Mouse (Mus musculus) heart, embryonic 11.5 days (tissue): Measurements from ENCODE around the gene Hnrnpa3. TPM values are rescaled to one million over a fixed set of nuclear protein-coding genes. Genes with fewer than 3 reads are reported as not detected.

Experiments used
- ATAC-seq: fragments of 200-750 bp; cut with Nextera tagmentation; replicated peaks from 2 replicates; pipeline ENCODE4 v1.8.0; 2017; ENCODE audit warnings: moderate library complexity; ENCODE audit not compliant: insufficient number of reproducible peaks, low FRiP score, low TSS enrichment
- H3K27ac ChIP-seq: fragments of 300-500 bp; sonication (generic); 2 replicates; pipeline ENCODE4 v1.5.1; 2014; ENCODE audit warnings: mild to moderate bottlenecking, low read depth, low read length
- H3K27me3 ChIP-seq: fragments of 300-500 bp; sonication (generic); 2 replicates; pipeline ENCODE4 v1.6.1; 2014; ENCODE audit warnings: mild to moderate bottlenecking, low read length, mixed read lengths; ENCODE audit not compliant: control insufficient read depth, insufficient read depth
- H3K36me3 ChIP-seq: fragments of 300-500 bp; sonication (generic); 2 replicates; pipeline ENCODE4 v1.6.1; 2014; ENCODE audit warnings: mild to moderate bottlenecking, low read length, moderate library complexity, mixed read lengths; ENCODE audit not compliant: control insufficient read depth, insufficient read depth
- H3K4me1 ChIP-seq: fragments of 300-500 bp; sonication (generic); 2 replicates; pipeline ENCODE4 v1.6.1; 2014; ENCODE audit warnings: low read length; ENCODE audit not compliant: control insufficient read depth, insufficient read depth
- H3K4me2 ChIP-seq: fragments of 300-500 bp; sonication (generic); 2 replicates; pipeline ENCODE4 v1.6.1; 2014; ENCODE audit warnings: mild to moderate bottlenecking, moderate library complexity
- H3K4me3 ChIP-seq: fragments of 300-500 bp; sonication (generic); 2 replicates; pipeline ENCODE4 v1.5.1; 2014; ENCODE audit warnings: low read depth, low read length
- H3K9ac ChIP-seq: fragments of 300-500 bp; sonication (generic); 2 replicates; pipeline ENCODE4 v1.6.1; 2014; ENCODE audit warnings: mild to moderate bottlenecking, low read depth, low read length, moderate library complexity
- H3K9me3 ChIP-seq: fragments of 300-500 bp; sonication (generic); replicated peaks from 2 replicates; pipeline ENCODE4 v1.6.1; 2016; ENCODE audit warnings: low read length; ENCODE audit not compliant: control insufficient read depth
- WGBS: fragments of 180-500 bp; shearing (Covaris S2); extraction: QIAGEN DNeasy Blood & Tissue Kit; methylation state at CpG from one replicate; pipeline ENCODE4 v1.1.7; 2014; ENCODE audit not compliant: insufficient replicate concordance; 5-methylcytosine and 5-hydroxymethylcytosine counted together
- polyA plus RNA-seq: library from polyadenylated mRNA; unstranded; fragments of >200 nt; fragmentation: Nextera tagmentation; extraction: Ambion mirVana; gene quantifications from 2 replicates; pipeline ENCODE4 v1.2.1, GENCODE M21; 2014

The Hnrnpa3 gene
- polyA plus RNA-seq, 1 experiment from 2014 or later: 164 TPM

DNA sequence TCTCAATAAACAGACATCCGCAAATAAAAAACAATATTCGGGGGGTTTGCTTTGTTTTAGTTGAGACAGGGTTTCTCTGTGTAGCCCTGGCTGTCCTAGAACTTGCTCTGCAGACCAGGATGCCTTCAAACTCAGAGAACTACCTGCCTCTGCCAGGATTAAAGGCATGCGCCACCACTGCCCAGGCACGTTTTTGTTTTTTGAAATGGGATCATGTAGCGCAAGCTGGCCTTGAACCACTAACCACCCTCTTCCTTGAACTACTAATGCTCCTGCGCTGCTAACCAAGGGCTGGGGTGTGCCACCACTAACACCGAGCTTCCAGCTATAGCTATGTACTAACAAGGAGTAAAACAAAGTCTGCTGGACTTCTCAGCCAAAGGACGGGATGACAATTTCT, 20.9 kb downstream of the Hnrnpa3 start:
- Histone ChIP-seq H3K4me1 (peaks cover 18% of the 10 kb centered on the region), H3K36me3 (peaks cover 10% of the 10 kb centered on the region), H3K9me3 (no peaks in the 10 kb centered on the region), H3K27ac (no peak overlapping the region), H3K27me3 (no peaks in the 10 kb centered on the region), H3K9ac (no peak overlapping the region), H3K4me2 (no peak overlapping the region), H3K4me3 (no peak overlapping the region)
- WGBS: 91% methylated on average over 8 of the region's 8 CpGs
- no peak for ATAC-seq

GRCm38 (mm10) chr2:75681439-75681838, 22.4 kb downstream of the Hnrnpa3 start:
- H3K9me3 ChIP-seq: no peaks in the 10 kb centered on the region
- no peaks in the 10 kb centered on the region for H3K27me3 ChIP-seq
- peaks cover 24% of the 10 kb centered on the region for H3K4me1 ChIP-seq
- H3K27ac ChIP-seq: peak overlapping the region; percentile 77
- WGBS: 43% methylated on average over 7 of the region's 7 CpGs
- H3K4me3 ChIP-seq: no peak overlapping the region
- peaks cover 7% of the 10 kb centered on the region for H3K36me3 ChIP-seq
- ATAC-seq: 0 out of 2 replicates have a peak, but pooled peaks have one; percentile 32
- H3K4me2 ChIP-seq: peak overlapping the region; percentile 33; the same call in 1 of the 2 replicates
- no peak overlapping the region for H3K9ac ChIP-seq

- Histone ChIP-seq H3K4me3 (no peak overlapping the region), H3K27me3 (no peaks in the 10 kb centered on the region), H3K4me1 (peaks cover 32% of the 10 kb centered on the region), H3K27ac (peak overlapping the region; percentile 54), H3K9ac (no peak overlapping the region), H3K9me3 (no peaks in the 10 kb centered on the region), H3K36me3 (0 out of 2 replicates have a peak, but pooled peaks cover 2% of the 10 kb centered on the region), H3K4me2 (no peak overlapping the region)
- no peak for ATAC-seq
- WGBS: 63% methylated on average over 15 of the region's 15 CpGs
Measured at GRCm38 (mm10) chr2:75682978-75683709, 24.1 kb downstream of the Hnrnpa3 start.

- ATAC-seq: no peak
- H3K9ac ChIP-seq: no peak overlapping the region
- H3K4me1 ChIP-seq: peaks cover 35% of the 10 kb centered on the region
- H3K27me3 ChIP-seq: no peaks in the 10 kb centered on the region
- no peak overlapping the region for H3K4me2 ChIP-seq
- WGBS: 85% methylated on average over 3 of the region's 3 CpGs
- H3K27ac ChIP-seq: no peak overlapping the region
- H3K36me3 ChIP-seq: no peaks in the 10 kb centered on the region
- no peaks in the 10 kb centered on the region for H3K9me3 ChIP-seq
- H3K4me3 ChIP-seq: no peak overlapping the region
Measured at GRCm38 (mm10) chr2:75684526-75684925, 25.5 kb downstream of the Hnrnpa3 start.

- Histone ChIP-seq H3K4me3 (no peak overlapping the region), H3K27ac (no peak overlapping the region), H3K36me3 (no peaks in the 10 kb centered on the region), H3K9me3 (no peaks in the 10 kb centered on the region), H3K9ac (no peak overlapping the region), H3K27me3 (no peaks in the 10 kb centered on the region), H3K4me1 (peaks cover 38% of the 10 kb centered on the region), H3K4me2 (no peak overlapping the region)
- no peak for ATAC-seq
- 68% methylated on average over 6 of the region's 6 CpGs for WGBS
Measured at GRCm38 (mm10) chr2:75685458-75685861, 26.4 kb downstream of the Hnrnpa3 start.

- 86% methylated on average over 10 of the region's 10 CpGs for WGBS
- Histone ChIP-seq H3K4me2 (no peak overlapping the region), H3K4me1 (peaks cover 42% of the 10 kb centered on the region), H3K27ac (no peak overlapping the region), H3K4me3 (no peak overlapping the region), H3K27me3 (no peaks in the 10 kb centered on the region), H3K9me3 (no peaks in the 10 kb centered on the region), H3K9ac (no peak overlapping the region), H3K36me3 (no peaks in the 10 kb centered on the region)
- no peak for ATAC-seq
Measured at GRCm38 (mm10) chr2:75687040-75687749, 28.1 kb downstream of the Hnrnpa3 start.

GRCm38 (mm10) chr2:75688901-75689300, 29.8 kb downstream of the Hnrnpa3 start:
- H3K9me3 ChIP-seq: no peaks in the 10 kb centered on the region
- H3K4me1 ChIP-seq: peaks cover 51% of the 10 kb centered on the region
- WGBS: 86% methylated on average over 1 of the region's 1 CpGs
- no peak overlapping the region for H3K4me3 ChIP-seq
- ATAC-seq: no peak
- no peaks in the 10 kb centered on the region for H3K27me3 ChIP-seq
- no peak overlapping the region for H3K27ac ChIP-seq
- H3K36me3 ChIP-seq: no peaks in the 10 kb centered on the region
- no peak overlapping the region for H3K9ac ChIP-seq
- no peak overlapping the region for H3K4me2 ChIP-seq

DNA sequence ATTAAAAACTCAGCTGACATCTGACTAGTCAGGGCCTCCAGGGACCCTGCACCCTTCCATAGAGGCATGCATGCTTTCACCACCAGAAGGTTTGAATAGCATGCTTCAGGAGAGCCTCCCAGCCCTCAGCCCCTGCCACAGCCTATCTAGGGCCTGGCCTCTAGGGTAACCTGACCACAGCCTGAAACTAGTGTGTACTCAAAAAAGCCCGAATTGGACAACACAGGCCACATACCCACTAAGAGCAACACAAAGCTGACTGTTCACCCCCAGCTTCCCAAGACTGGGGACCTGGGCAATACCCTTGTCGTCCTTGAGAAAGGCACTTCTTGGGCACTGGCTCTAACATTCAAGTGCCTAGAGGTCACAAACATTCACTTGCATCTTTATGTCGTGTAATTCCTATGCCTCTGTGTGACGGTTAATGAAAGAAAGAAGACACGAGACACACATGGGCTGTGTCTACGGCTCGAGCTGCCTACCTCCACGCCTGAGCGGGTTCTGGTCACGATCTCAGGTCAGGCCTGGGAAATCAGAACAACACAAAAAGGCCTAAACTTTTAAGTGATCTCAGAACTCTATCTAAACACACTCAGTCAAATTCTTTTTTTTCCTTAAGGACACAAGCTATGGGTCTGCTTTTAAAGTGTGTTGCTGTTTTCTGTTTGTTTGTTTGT, 30.6 kb downstream of the Hnrnpa3 start:
- ATAC-seq: no peak
- Histone ChIP-seq H3K27ac (0 out of 2 replicates have a peak overlapping the region, but pooled peaks have one; percentile 12), H3K4me3 (no peak overlapping the region), H3K9me3 (no peaks in the 10 kb centered on the region), H3K9ac (no peak overlapping the region), H3K36me3 (no peaks in the 10 kb centered on the region), H3K4me2 (no peak overlapping the region), H3K4me1 (peaks cover 51% of the 10 kb centered on the region), H3K27me3 (no peaks in the 10 kb centered on the region)
- 87% methylated on average over 10 of the region's 10 CpGs for WGBS
